Mouse (Mus musculus): ENCODE measurements at regions not wholly inside any gene's neighbourhood (a gene's known extent, or its start where the extent isn't known, plus 50 kb on each side); places are given as distances from the start of the nearest gene placed in this dataset.

- Histone ChIP-seq H3K4me1 (replicated peaks) (no peaks in the 10 kb centered on the region), H3K9me3 (peaks cover 8% of the 10 kb centered on the region; the same call in 1 of the 2 replicates), H3K9ac (replicated peaks) (no peak overlapping the region), H3K27me3 (no peaks in the 10 kb centered on the region), H3K4me2 (no peak overlapping the region), H3K36me3 (no peaks in the 10 kb centered on the region), H3K27ac (no peak overlapping the region), H3K4me3 (replicated peaks) (no peak overlapping the region)
- WGBS, result 79% methylated on average over 17 of the region's 17 CpGs
- no peak for ATAC-seq (ENCODE audit: insufficient number of reproducible peaks, insufficient read depth, low FRiP score, low TSS enrichment, low read depth)
Measured at GRCm38 (mm10) chr2:173930606-173931177, 145.4 kb upstream of the Stx16 start.

- peaks cover 24% of the 10 kb centered on the region for H3K4me1 ChIP-seq (replicated peaks)
- no peak for ATAC-seq (ENCODE audit: insufficient number of reproducible peaks, insufficient read depth, low FRiP score, low TSS enrichment, low read depth)
- peaks cover 8% of the 10 kb centered on the region; the same call in 1 of the 2 replicates for H3K9me3 ChIP-seq
- no peak overlapping the region for H3K4me3 ChIP-seq (replicated peaks)
- H3K27ac ChIP-seq, result no peak overlapping the region
- 89% methylated on average over 5 of the region's 5 CpGs for WGBS
- H3K9ac ChIP-seq (replicated peaks), result no peak overlapping the region
- no peaks in the 10 kb centered on the region for H3K27me3 ChIP-seq
- H3K36me3 ChIP-seq, result no peaks in the 10 kb centered on the region
- no peak overlapping the region for H3K4me2 ChIP-seq
Measured at GRCm38 (mm10) chr2:173935706-173936105, 140.4 kb upstream of the Stx16 start.

- H3K27ac ChIP-seq, result peak overlapping the region; percentile 69
- H3K36me3 ChIP-seq, result no peaks in the 10 kb centered on the region
- H3K4me1 ChIP-seq (replicated peaks), result peaks cover 24% of the 10 kb centered on the region
- H3K27me3 ChIP-seq, result no peaks in the 10 kb centered on the region
- H3K9me3 ChIP-seq, result peaks cover 8% of the 10 kb centered on the region; the same call in 1 of the 2 replicates
- no peak overlapping the region for H3K4me3 ChIP-seq (replicated peaks)
- H3K4me2 ChIP-seq, result peak overlapping the region; percentile 13
- H3K9ac ChIP-seq (replicated peaks), result no peak overlapping the region
- 26% methylated on average over 18 of the region's 18 CpGs for WGBS
- ATAC-seq (ENCODE audit: insufficient number of reproducible peaks, insufficient read depth, low FRiP score, low TSS enrichment, low read depth), result no peak
Measured at GRCm38 (mm10) chr2:173937531-173938439, 138.3 kb upstream of the Stx16 start.

GRCm38 (mm10) chr2:173938440-173938787 lies 137.7 kb upstream of the Stx16 start:
- ATAC-seq (ENCODE audit: insufficient number of reproducible peaks, insufficient read depth, low FRiP score, low TSS enrichment, low read depth), result no peak
- H3K36me3 ChIP-seq, result no peaks in the 10 kb centered on the region
- H3K27me3 ChIP-seq, result no peaks in the 10 kb centered on the region
- H3K9ac ChIP-seq (replicated peaks), result no peak overlapping the region
- H3K27ac ChIP-seq, result peak overlapping the region; percentile 69
- H3K4me2 ChIP-seq, result 0 out of 2 replicates have a peak overlapping the region, but pooled peaks have one; percentile 13
- H3K4me3 ChIP-seq (replicated peaks), result no peak overlapping the region
- 17% methylated on average over 11 of the region's 11 CpGs for WGBS
- peaks cover 24% of the 10 kb centered on the region for H3K4me1 ChIP-seq (replicated peaks)
- H3K9me3 ChIP-seq, result peaks cover 5% of the 10 kb centered on the region; the same call in 1 of the 2 replicates

- Histone ChIP-seq H3K27ac (no peak overlapping the region), H3K4me3 (replicated peaks) (no peak overlapping the region), H3K9ac (replicated peaks) (no peak overlapping the region), H3K9me3 (peaks cover 12% of the 10 kb centered on the region; the same call in 1 of the 2 replicates), H3K36me3 (no peaks in the 10 kb centered on the region), H3K27me3 (no peaks in the 10 kb centered on the region), H3K4me2 (no peak overlapping the region), H3K4me1 (replicated peaks) (peaks cover 4% of the 10 kb centered on the region; the same call in 1 of the 2 replicates)
- 91% methylated on average over 5 of the region's 5 CpGs for WGBS
- no peak for ATAC-seq (ENCODE audit: insufficient number of reproducible peaks, insufficient read depth, low FRiP score, low TSS enrichment, low read depth)
Measured at GRCm38 (mm10) chr2:173945441-173945840, 130.7 kb upstream of the Stx16 start.

GRCm38 (mm10) chr2:173948586-173948985 lies 127.5 kb upstream of the Stx16 start:
- H3K4me2 ChIP-seq, result no peak overlapping the region
- H3K27me3 ChIP-seq, result no peaks in the 10 kb centered on the region
- no peak overlapping the region for H3K9ac ChIP-seq (replicated peaks)
- ATAC-seq (ENCODE audit: insufficient number of reproducible peaks, insufficient read depth, low FRiP score, low TSS enrichment, low read depth), result no peak
- H3K36me3 ChIP-seq, result no peaks in the 10 kb centered on the region
- H3K4me3 ChIP-seq (replicated peaks), result no peak overlapping the region
- peaks cover 9% of the 10 kb centered on the region; the same call in 1 of the 2 replicates for H3K9me3 ChIP-seq
- peaks cover 4% of the 10 kb centered on the region; the same call in 1 of the 2 replicates for H3K4me1 ChIP-seq (replicated peaks)
- no peak overlapping the region for H3K27ac ChIP-seq
- WGBS, result 87% methylated on average over 5 of the region's 5 CpGs

- peaks cover 4% of the 10 kb centered on the region; the same call in 1 of the 2 replicates for H3K4me1 ChIP-seq (replicated peaks)
- H3K4me2 ChIP-seq, result peak overlapping the region; percentile 42
- H3K4me3 ChIP-seq (replicated peaks), result no peak overlapping the region
- WGBS, result 43% methylated on average over 10 of the region's 10 CpGs
- peaks cover 4% of the 10 kb centered on the region; the same call in 1 of the 2 replicates for H3K9me3 ChIP-seq
- H3K9ac ChIP-seq (replicated peaks), result no peak overlapping the region
- ATAC-seq (ENCODE audit: insufficient number of reproducible peaks, insufficient read depth, low FRiP score, low TSS enrichment, low read depth), result no peak
- H3K27me3 ChIP-seq, result no peaks in the 10 kb centered on the region
- H3K27ac ChIP-seq, result no peak overlapping the region
- no peaks in the 10 kb centered on the region for H3K36me3 ChIP-seq
Measured at GRCm38 (mm10) chr2:173950164-173950891, 125.8 kb upstream of the Stx16 start.

- Histone ChIP-seq H3K27ac (no peak overlapping the region), H3K4me1 (replicated peaks) (no peaks in the 10 kb centered on the region), H3K9ac (replicated peaks) (no peak overlapping the region), H3K4me2 (no peak overlapping the region), H3K4me3 (replicated peaks) (no peak overlapping the region), H3K27me3 (no peaks in the 10 kb centered on the region), H3K36me3 (no peaks in the 10 kb centered on the region), H3K9me3 (no peaks in the 10 kb centered on the region)
- peak; percentile 56; the same call in 1 of the 2 replicates for ATAC-seq (ENCODE audit: insufficient number of reproducible peaks, insufficient read depth, low FRiP score, low TSS enrichment, low read depth)
- WGBS, result 43% methylated on average over 5 of the region's 5 CpGs
Measured at GRCm38 (mm10) chr2:173966111-173966510, 110.0 kb upstream of the Stx16 start.

GRCm38 (mm10) chr2:173970789-173971188 lies 105.3 kb upstream of the Stx16 start:
- Histone ChIP-seq H3K36me3 (no peaks in the 10 kb centered on the region), H3K27me3 (no peaks in the 10 kb centered on the region), H3K27ac (no peak overlapping the region), H3K9me3 (peaks cover 25% of the 10 kb centered on the region), H3K4me3 (replicated peaks) (no peak overlapping the region), H3K4me1 (replicated peaks) (no peaks in the 10 kb centered on the region), H3K9ac (replicated peaks) (no peak overlapping the region), H3K4me2 (no peak overlapping the region)
- 81% methylated on average over 1 of the region's 1 CpGs for WGBS
- no peak for ATAC-seq (ENCODE audit: insufficient number of reproducible peaks, insufficient read depth, low FRiP score, low TSS enrichment, low read depth)

- H3K9ac ChIP-seq (replicated peaks), result no peak overlapping the region
- H3K4me3 ChIP-seq (replicated peaks), result no peak overlapping the region
- ATAC-seq (ENCODE audit: insufficient number of reproducible peaks, insufficient read depth, low FRiP score, low TSS enrichment, low read depth), result no peak
- WGBS, result 21% methylated on average over 4 of the region's 4 CpGs
- peaks cover 27% of the 10 kb centered on the region for H3K4me1 ChIP-seq (replicated peaks)
- H3K27me3 ChIP-seq, result no peaks in the 10 kb centered on the region
- no peak overlapping the region for H3K4me2 ChIP-seq
- H3K9me3 ChIP-seq, result peaks cover 25% of the 10 kb centered on the region
- H3K36me3 ChIP-seq, result no peaks in the 10 kb centered on the region
- H3K27ac ChIP-seq, result peak overlapping the region; percentile 69; the same call in 1 of the 2 replicates
Measured at GRCm38 (mm10) chr2:173976314-173977053, 99.6 kb upstream of the Stx16 start.
